Mouse (Mus musculus) heart, embryonic 10.5 days (tissue): Measurements from ENCODE around the gene Abi3. TPM values are rescaled to one million over a fixed set of nuclear protein-coding genes. Genes with fewer than 3 reads are reported as not detected.
A peak's percentile ranks its signal among the peaks of the same experiment; 100 is the strongest.

Experiments used
- DNase-seq: peaks from one replicate; pipeline ENCODE4 v3.0.0-alpha.2; 2017; ENCODE audit warnings: low spot score
- H3K27ac ChIP-seq: fragments of 300-500 bp; sonication (generic); 2 replicates; pipeline ENCODE4 v1.5.1; 2016; ENCODE audit warnings: mild to moderate bottlenecking
- H3K27me3 ChIP-seq: fragments of 300-500 bp; sonication (generic); 2 replicates; pipeline ENCODE4 v1.6.1; 2016; ENCODE audit warnings: mild to moderate bottlenecking; ENCODE audit not compliant: poor library complexity, insufficient read depth, severe bottlenecking
- H3K36me3 ChIP-seq: fragments of 300-500 bp; sonication (generic); 2 replicates; pipeline ENCODE4 v1.6.1; 2016; ENCODE audit warnings: mild to moderate bottlenecking, moderate library complexity
- H3K4me1 ChIP-seq: fragments of 300-500 bp; sonication (generic); 2 replicates; pipeline ENCODE4 v1.6.1; 2016; ENCODE audit warnings: mild to moderate bottlenecking
- H3K4me3 ChIP-seq: fragments of 300-500 bp; sonication (generic); 2 replicates; pipeline ENCODE4 v1.5.1; 2016; ENCODE audit warnings: mild to moderate bottlenecking, moderate library complexity
- H3K9me3 ChIP-seq: fragments of 300-500 bp; sonication (generic); 2 replicates; pipeline ENCODE4 v1.6.1; 2016; ENCODE audit warnings: mild to moderate bottlenecking, moderate library complexity
- WGBS: fragments of 180-500 bp; shearing (Covaris S2); methylation state at CpG from one replicate; pipeline ENCODE4 v1.1.7; 2016; 5-methylcytosine and 5-hydroxymethylcytosine counted together
- polyA plus RNA-seq: library from polyadenylated mRNA; unstranded; fragments of >200 nt; fragmentation: Nextera tagmentation; extraction: Ambion mirVana; gene quantifications from 2 replicates; pipeline ENCODE4 v1.2.1, GENCODE M21; 2016

The Abi3 gene
- polyA plus RNA-seq, 1 experiment from 2014 or later: 26.6 TPM

GRCm38 (mm10) chr11:95835832-95836231 lies 6.4 kb downstream of the Abi3 start:
- Histone ChIP-seq H3K27me3 (peaks cover 64% of the 10 kb centered on the region), H3K4me3 (peak overlapping the region; percentile 17; the same call in 1 of the 2 replicates), H3K27ac (peak overlapping the region; percentile 71), H3K9me3 (no peaks in the 10 kb centered on the region), H3K36me3 (peaks cover 14% of the 10 kb centered on the region; the same call in 1 of the 2 replicates), H3K4me1 (peaks cover 76% of the 10 kb centered on the region)
- WGBS: 29% methylated on average over 6 of the region's 6 CpGs
- no peak for DNase-seq

- peak overlapping the region; percentile 42 for H3K4me3 ChIP-seq
These were observed 7.2 kb downstream of the Abi3 start for GRCm38 (mm10) chr11:95834742-95835710.

DNA sequence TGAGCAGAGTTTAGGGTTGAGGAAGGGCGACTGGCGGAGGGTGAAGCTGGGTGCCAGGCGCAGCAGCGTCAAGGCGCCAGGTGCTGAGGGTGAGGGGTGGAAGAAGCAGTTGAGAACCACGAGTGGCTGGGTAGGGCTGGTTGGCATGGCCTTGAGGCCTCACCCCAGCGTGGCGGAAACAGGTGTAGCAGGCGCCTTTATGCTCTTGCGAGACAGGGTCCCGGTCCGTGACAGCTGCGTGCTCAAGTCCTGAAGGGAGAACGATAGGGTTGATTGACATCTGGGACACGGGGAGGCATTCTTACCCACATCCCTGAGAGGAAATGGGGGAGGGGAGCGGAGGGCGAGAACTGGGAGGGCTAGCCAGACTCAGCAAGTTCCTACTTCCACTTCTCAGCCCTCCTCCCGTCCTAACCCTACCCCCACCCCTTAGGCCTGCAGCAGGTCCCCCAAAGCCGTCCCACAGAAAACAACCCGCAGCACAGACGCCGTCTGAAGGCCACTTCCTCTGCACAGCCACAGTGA lies 8.1 kb downstream of the Abi3 start:
- Histone ChIP-seq H3K4me3 (peak overlapping the region; percentile 42), H3K36me3 (peaks cover 17% of the 10 kb centered on the region; the same call in 1 of the 2 replicates)
- 4% methylated on average over 22 of the region's 22 CpGs for WGBS

More at GRCm38 (mm10) chr11:95834742-95835710, 7.2 kb downstream of the Abi3 start:
- DNase-seq: no peak
- peak overlapping the region; percentile 71 for H3K27ac ChIP-seq
- H3K36me3 ChIP-seq: peaks cover 14% of the 10 kb centered on the region; the same call in 1 of the 2 replicates
- 5% methylated on average over 15 of the region's 15 CpGs for WGBS
- peaks cover 84% of the 10 kb centered on the region for H3K4me1 ChIP-seq
- no peaks in the 10 kb centered on the region for H3K9me3 ChIP-seq
- H3K27me3 ChIP-seq: peaks cover 65% of the 10 kb centered on the region

GRCm38 (mm10) chr11:95833631-95834142 lies 8.6 kb downstream of the Abi3 start:
- peaks cover 77% of the 10 kb centered on the region for H3K27me3 ChIP-seq
- peaks cover 91% of the 10 kb centered on the region for H3K4me1 ChIP-seq
- H3K4me3 ChIP-seq: peak overlapping the region; percentile 42
- WGBS: 13% methylated on average over 18 of the region's 18 CpGs
- H3K9me3 ChIP-seq: no peaks in the 10 kb centered on the region
- H3K27ac ChIP-seq: peak overlapping the region; percentile 69
- H3K36me3 ChIP-seq: peaks cover 17% of the 10 kb centered on the region; the same call in 1 of the 2 replicates
- DNase-seq: no peak

More for the DNA sequence above, 8.1 kb downstream of the Abi3 start:
- DNase-seq: no peak
- H3K27me3 ChIP-seq: peaks cover 72% of the 10 kb centered on the region
- H3K9me3 ChIP-seq: no peaks in the 10 kb centered on the region
- peak overlapping the region; percentile 69 for H3K27ac ChIP-seq
- H3K4me1 ChIP-seq: peaks cover 91% of the 10 kb centered on the region

- WGBS: 26% methylated on average over 8 of the region's 8 CpGs
- DNase-seq: no peak
These were observed 9.2 kb downstream of the Abi3 start for GRCm38 (mm10) chr11:95833006-95833570.

DNA sequence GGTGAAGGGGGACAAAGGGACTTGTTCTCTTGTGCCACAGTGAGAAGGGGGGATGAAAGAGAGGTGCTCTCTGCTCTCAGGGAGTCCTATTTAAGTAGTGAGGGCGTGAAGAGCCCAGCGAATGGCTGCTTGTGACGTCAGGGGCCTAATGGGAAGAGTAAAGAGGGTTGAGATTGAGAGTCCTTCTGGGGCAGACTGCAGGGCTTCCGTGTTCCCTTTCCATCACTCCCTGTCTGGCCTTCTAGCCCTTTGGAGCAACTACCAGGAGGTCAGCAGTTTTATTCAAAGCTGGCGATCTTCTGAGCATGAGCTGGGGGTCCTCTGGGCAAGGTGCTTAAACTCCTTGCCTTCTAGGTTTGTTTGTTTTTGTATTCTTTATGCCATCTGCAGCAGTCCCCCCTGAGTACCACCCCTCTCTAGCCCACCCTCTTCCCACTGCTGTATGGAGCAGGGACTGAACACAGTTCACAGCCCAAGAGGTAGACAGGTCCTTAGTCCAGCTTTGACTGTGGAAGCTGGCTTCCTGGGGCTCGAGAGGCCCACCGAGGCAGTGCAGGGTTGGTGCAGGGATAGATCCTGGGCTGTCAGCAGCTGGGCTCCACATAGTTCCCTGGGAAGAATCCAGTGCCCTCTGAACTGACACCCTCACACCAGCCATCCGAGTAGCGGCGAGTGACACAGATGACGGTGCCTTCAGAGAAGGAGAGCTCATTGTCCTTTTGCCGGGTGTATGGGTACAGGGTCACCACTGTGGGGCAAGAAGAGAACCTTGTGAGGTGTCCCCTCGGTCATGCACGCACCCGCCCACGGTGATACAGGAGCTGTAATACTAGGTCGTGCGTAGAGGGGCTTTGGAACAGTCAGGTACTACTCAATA lies 9.9 kb downstream of the Abi3 start:
- no peak overlapping the region for H3K4me3 ChIP-seq
- H3K4me1 ChIP-seq: peaks cover 80% of the 10 kb centered on the region
- H3K36me3 ChIP-seq: peaks cover 17% of the 10 kb centered on the region; the same call in 1 of the 2 replicates
- H3K27ac ChIP-seq: no peak overlapping the region
- 41% methylated on average over 18 of the region's 18 CpGs for WGBS
- no peaks in the 10 kb centered on the region for H3K9me3 ChIP-seq
- no peak for DNase-seq
- H3K27me3 ChIP-seq: peaks cover 85% of the 10 kb centered on the region

More at GRCm38 (mm10) chr11:95833006-95833570, 9.2 kb downstream of the Abi3 start:
- H3K9me3 ChIP-seq: no peaks in the 10 kb centered on the region
- H3K36me3 ChIP-seq: peaks cover 17% of the 10 kb centered on the region; the same call in 1 of the 2 replicates
- 0 out of 2 replicates have a peak overlapping the region, but pooled peaks have one; percentile 69 for H3K27ac ChIP-seq
- H3K4me1 ChIP-seq: peaks cover 86% of the 10 kb centered on the region
- H3K27me3 ChIP-seq: peaks cover 83% of the 10 kb centered on the region
- H3K4me3 ChIP-seq: no peak overlapping the region

DNA sequence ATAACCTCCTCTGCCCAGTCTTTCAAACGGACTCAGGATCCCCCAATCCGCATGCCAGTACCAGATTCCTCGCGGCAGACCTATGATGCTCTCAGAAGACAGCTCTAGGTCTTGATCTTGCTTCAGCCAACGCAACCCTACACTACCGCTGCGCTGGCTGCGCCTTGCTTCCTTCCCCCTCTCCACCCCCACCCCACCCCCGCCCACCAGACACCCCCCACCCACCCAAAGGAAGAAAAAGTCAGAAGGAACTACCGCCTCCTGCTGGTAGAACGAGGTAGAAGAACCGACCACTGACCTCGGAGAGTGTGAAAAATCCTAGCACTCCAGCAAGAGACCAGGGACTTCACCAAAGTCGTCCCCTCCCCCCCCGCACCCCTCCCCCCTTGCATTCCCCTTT lies 10.6 kb downstream of the Abi3 start:
- Histone ChIP-seq H3K4me3 (peak overlapping the region; percentile 49; the same call in 1 of the 2 replicates), H3K9me3 (no peaks in the 10 kb centered on the region), H3K27me3 (peaks cover 92% of the 10 kb centered on the region), H3K36me3 (peaks cover 17% of the 10 kb centered on the region; the same call in 1 of the 2 replicates), H3K27ac (no peak overlapping the region), H3K4me1 (peaks cover 80% of the 10 kb centered on the region)
- WGBS: 4% methylated on average over 14 of the region's 15 CpGs
- DNase-seq: no peak

- Histone ChIP-seq H3K4me3 (peak overlapping the region; percentile 49), H3K4me1 (peaks cover 76% of the 10 kb centered on the region), H3K36me3 (peaks cover 14% of the 10 kb centered on the region; the same call in 1 of the 2 replicates), H3K9me3 (no peaks in the 10 kb centered on the region), H3K27me3 (peaks cover 94% of the 10 kb centered on the region), H3K27ac (no peak overlapping the region)
- 5% methylated on average over 10 of the region's 10 CpGs for WGBS
- DNase-seq: no peak
These were observed 11.0 kb downstream of the Abi3 start for GRCm38 (mm10) chr11:95831276-95831619.

- Histone ChIP-seq H3K27me3 (peaks cover 94% of the 10 kb centered on the region), H3K27ac (peak overlapping the region; percentile 42; the same call in 1 of the 2 replicates), H3K4me3 (peak overlapping the region; percentile 49), H3K4me1 (peaks cover 70% of the 10 kb centered on the region), H3K9me3 (no peaks in the 10 kb centered on the region), H3K36me3 (peaks cover 13% of the 10 kb centered on the region; the same call in 1 of the 2 replicates)
- no peak for DNase-seq
- 6% methylated on average over 80 of the region's 80 CpGs for WGBS
These were observed 11.6 kb downstream of the Abi3 start for GRCm38 (mm10) chr11:95830411-95831275.

DNA sequence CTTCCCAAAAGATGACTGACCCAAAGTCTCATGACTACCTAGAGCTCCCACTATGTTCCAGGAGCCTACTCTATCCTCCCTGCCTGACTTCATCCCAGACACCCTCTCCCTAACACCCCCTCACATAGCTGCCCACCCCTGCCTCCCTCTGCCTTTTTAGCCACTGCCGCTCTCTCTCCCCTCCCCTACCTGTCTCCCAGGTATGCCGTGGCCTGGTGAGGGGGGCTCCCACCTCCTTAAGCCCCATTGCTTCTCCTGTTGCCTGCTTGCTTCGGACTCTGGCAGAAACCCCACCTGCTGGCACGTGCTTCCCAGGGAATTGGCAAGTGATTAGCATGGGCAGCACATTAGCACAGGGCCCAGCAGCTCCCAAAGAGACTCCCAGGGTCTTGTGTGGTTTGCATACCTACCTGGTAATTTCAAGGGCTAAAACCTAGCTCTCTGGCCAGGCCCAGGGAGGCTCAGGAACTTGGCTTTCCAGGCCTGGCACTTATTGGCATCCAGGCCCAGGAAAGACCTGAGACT lies 12.7 kb downstream of the Abi3 start:
- Histone ChIP-seq H3K9me3 (no peaks in the 10 kb centered on the region), H3K4me1 (peaks cover 64% of the 10 kb centered on the region), H3K27ac (0 out of 2 replicates have a peak overlapping the region, but pooled peaks have one; percentile 42), H3K27me3 (peaks cover 92% of the 10 kb centered on the region), H3K4me3 (peak overlapping the region; percentile 49; the same call in 1 of the 2 replicates), H3K36me3 (peaks cover 13% of the 10 kb centered on the region; the same call in 1 of the 2 replicates)
- WGBS: 39% methylated on average over 4 of the region's 4 CpGs
- DNase-seq: no peak
